Mouse (Mus musculus): ENCODE data around the gene Arhgap23.

The Arhgap23 gene

GRCm38 (mm10) chr11:97434121-97434520 lies 18.8 kb downstream of the Arhgap23 start:
- no peak for DNase-seq (ENCODE audit: low read depth in 2 of 2, low spot score in 2 of 2)

- peak; percentile 78 to 82 for DNase-seq (ENCODE audit: low read depth in 2 of 2, low spot score in 2 of 2)
These were observed 19.5 kb downstream of the Arhgap23 start for GRCm38 (mm10) chr11:97434704-97435454.

GRCm38 (mm10) chr11:97435808-97436491 lies 20.6 kb downstream of the Arhgap23 start:
- no peak for DNase-seq (ENCODE audit: low read depth in 2 of 2, low spot score in 2 of 2)

GRCm38 (mm10) chr11:97437745-97438144 lies 22.4 kb downstream of the Arhgap23 start:
- no peak for DNase-seq (ENCODE audit: low read depth in 2 of 2, low spot score in 2 of 2)

- DNase-seq (ENCODE audit: low read depth in 2 of 2, low spot score in 2 of 2): no peak
These were observed 23.5 kb downstream of the Arhgap23 start for GRCm38 (mm10) chr11:97438868-97439267.

- DNase-seq (ENCODE audit: low read depth in 2 of 2, low spot score in 2 of 2): no peak
These were observed 24.6 kb downstream of the Arhgap23 start for GRCm38 (mm10) chr11:97439935-97440334.

GRCm38 (mm10) chr11:97440441-97440881 lies 25.1 kb downstream of the Arhgap23 start:
- no peak for DNase-seq (ENCODE audit: low read depth in 2 of 2, low spot score in 2 of 2)

GRCm38 (mm10) chr11:97441036-97441657 lies 25.8 kb downstream of the Arhgap23 start:
- DNase-seq (ENCODE audit: low read depth in 2 of 2, low spot score in 2 of 2): no peak

GRCm38 (mm10) chr11:97441658-97442125 lies 26.4 kb downstream of the Arhgap23 start:
- no peak for DNase-seq (ENCODE audit: low read depth in 2 of 2, low spot score in 2 of 2)

GRCm38 (mm10) chr11:97442891-97443675 lies 27.8 kb downstream of the Arhgap23 start:
- DNase-seq (ENCODE audit: low read depth in 2 of 2, low spot score in 2 of 2): no peak

- DNase-seq (ENCODE audit: low read depth in 2 of 2, low spot score in 2 of 2): no peak
These were observed 30.3 kb downstream of the Arhgap23 start for GRCm38 (mm10) chr11:97445596-97445995.

- DNase-seq (ENCODE audit: low read depth in 2 of 2, low spot score in 2 of 2): no peak
These were observed 30.7 kb downstream of the Arhgap23 start for GRCm38 (mm10) chr11:97445999-97446511.

GRCm38 (mm10) chr11:97447979-97448378 lies 32.6 kb downstream of the Arhgap23 start:
- DNase-seq (ENCODE audit: low read depth in 2 of 2, low spot score in 2 of 2): no peak

- no peak for DNase-seq (ENCODE audit: low read depth in 2 of 2, low spot score in 2 of 2)
These were observed 33.5 kb downstream of the Arhgap23 start for GRCm38 (mm10) chr11:97448611-97449394.

GRCm38 (mm10) chr11:97449601-97450293 lies 34.4 kb downstream of the Arhgap23 start:
- no peak for DNase-seq (ENCODE audit: low read depth in 2 of 2, low spot score in 2 of 2)

GRCm38 (mm10) chr11:97450305-97450922 lies 35.1 kb downstream of the Arhgap23 start:
- DNase-seq (ENCODE audit: low read depth in 2 of 2, low spot score in 2 of 2): no peak

- DNase-seq (ENCODE audit: low read depth in 2 of 2, low spot score in 2 of 2): no peak
These were observed 36.3 kb downstream of the Arhgap23 start for GRCm38 (mm10) chr11:97451625-97452024.

- DNase-seq (ENCODE audit: low read depth in 2 of 2, low spot score in 2 of 2): no peak
These were observed 41.8 kb downstream of the Arhgap23 start for GRCm38 (mm10) chr11:97457120-97457519.

- DNase-seq (ENCODE audit: low read depth in 2 of 2, low spot score in 2 of 2): no peak
These were observed 46.0 kb downstream of the Arhgap23 start for GRCm38 (mm10) chr11:97461307-97461820.

Data from CD8-positive naive resting alpha-beta T cell, adult 2 months (primary cell).